Mouse (Mus musculus) stomach, embryonic 15.5 days (tissue): ENCODE results near the gene Adarb1. TPM values are rescaled to one million over a fixed set of nuclear protein-coding genes. Genes with fewer than 3 reads are reported as not detected.

ENCODE experiments used
- ATAC-seq: fragments of 200-750 bp; cut with Nextera tagmentation; 2 replicates; pipeline ENCODE4 v1.8.0; 2017; ENCODE audit warnings: low read depth, moderate number of reproducible peaks, moderate TSS enrichment; ENCODE audit not compliant: insufficient read depth, low FRiP score
- H3K27ac ChIP-seq: fragments of 300-500 bp; sonication (generic); 2 replicates; pipeline ENCODE4 v1.5.1; 2015; ENCODE audit warnings: mild to moderate bottlenecking, inconsistent platforms
- H3K27me3 ChIP-seq: fragments of 300-500 bp; sonication (generic); replicated peaks from 2 replicates; pipeline ENCODE4 v1.6.1; 2015; ENCODE audit warnings: inconsistent platforms
- H3K36me3 ChIP-seq: fragments of 300-500 bp; sonication (generic); 2 replicates; pipeline ENCODE4 v1.6.1; 2015; ENCODE audit warnings: inconsistent platforms
- H3K4me1 ChIP-seq: fragments of 300-500 bp; sonication (generic); 2 replicates; pipeline ENCODE4 v1.6.1; 2015; ENCODE audit warnings: inconsistent platforms
- H3K4me2 ChIP-seq: fragments of 300-500 bp; sonication (generic); 2 replicates; pipeline ENCODE4 v1.6.1; 2015; ENCODE audit warnings: mild to moderate bottlenecking, inconsistent platforms
- H3K4me3 ChIP-seq: fragments of 300-500 bp; sonication (generic); replicated peaks from 2 replicates; pipeline ENCODE4 v1.5.1; 2015; ENCODE audit warnings: inconsistent platforms
- H3K9ac ChIP-seq: fragments of 300-500 bp; sonication (generic); 2 replicates; pipeline ENCODE4 v1.6.1; 2015; ENCODE audit warnings: inconsistent platforms
- H3K9me3 ChIP-seq: fragments of 300-500 bp; sonication (generic); 2 replicates; pipeline ENCODE4 v1.6.1; 2016; ENCODE audit warnings: inconsistent platforms
- WGBS: fragments of 180-500 bp; shearing (Covaris S2); methylation state at CpG from one replicate; pipeline ENCODE4 v1.1.7; 2015; 5-methylcytosine and 5-hydroxymethylcytosine counted together
- polyA plus RNA-seq: library from polyadenylated mRNA; unstranded; fragments of >200 nt; fragmentation: Nextera tagmentation; extraction: Ambion mirVana; gene quantifications from 2 replicates; pipeline ENCODE4 v1.2.1, GENCODE M21; 2015

Gene Adarb1
- polyA plus RNA-seq, 1 experiment from 2014 or later = 7.2 TPM

DNA sequence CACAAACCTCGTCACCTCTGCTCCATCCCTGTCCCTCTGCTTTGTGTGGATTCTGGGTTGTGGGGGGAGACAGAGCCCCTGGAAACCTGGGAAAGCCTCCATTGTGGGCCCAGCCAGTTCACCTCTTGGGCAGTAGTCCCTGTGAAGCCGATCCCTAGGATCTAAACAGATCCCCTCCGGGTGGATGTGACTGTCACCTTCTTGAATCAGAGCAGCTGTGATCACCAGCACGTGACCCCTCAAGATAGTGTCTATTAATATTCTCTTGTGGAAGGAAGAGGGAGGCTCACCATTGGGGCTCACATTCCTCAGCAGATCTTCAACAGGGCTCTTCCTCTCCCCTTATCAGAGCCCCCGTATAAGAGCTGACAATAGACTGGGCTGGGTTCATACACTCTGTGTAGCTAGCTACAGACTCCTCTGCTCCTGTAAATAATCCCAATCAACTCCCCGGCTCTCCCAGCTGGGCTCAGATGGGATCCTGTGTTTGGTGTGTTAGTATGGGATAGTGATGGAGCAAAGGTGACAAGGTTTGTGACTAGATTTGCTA is 30.7 kb upstream of the Adarb1 start:
- H3K4me1 ChIP-seq = peaks cover 6% of the 10 kb centered on the region
- H3K36me3 ChIP-seq = no peaks in the 10 kb centered on the region
- no peak overlapping the region for H3K4me3 ChIP-seq
- H3K9me3 ChIP-seq = no peaks in the 10 kb centered on the region
- peak overlapping the region; percentile 55 for H3K4me2 ChIP-seq
- no peak overlapping the region for H3K9ac ChIP-seq
- ATAC-seq = no peak
- H3K27ac ChIP-seq = peak overlapping the region; percentile 40
- no peaks in the 10 kb centered on the region for H3K27me3 ChIP-seq
- 34% methylated on average over 6 of the region's 6 CpGs for WGBS

DNA sequence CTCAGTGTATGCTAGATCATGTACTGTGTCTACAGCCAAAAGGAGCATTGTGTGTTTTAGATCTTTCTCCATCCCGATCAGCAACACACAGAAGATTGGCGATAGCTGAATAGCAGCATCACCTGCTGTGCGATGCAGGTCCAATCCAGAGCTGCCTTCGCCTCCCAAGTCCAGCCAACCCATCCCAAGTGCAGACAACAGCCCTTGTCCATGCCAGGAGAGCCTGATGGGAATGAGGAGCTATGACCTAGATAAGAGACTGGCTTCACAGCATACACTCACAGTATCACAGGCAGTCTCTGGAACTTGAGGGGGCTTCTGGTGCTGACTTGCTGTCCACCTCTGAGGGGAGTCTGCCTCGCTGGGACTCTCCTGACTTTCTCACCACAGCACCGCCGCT is 30.1 kb upstream of the Adarb1 start:
- Histone ChIP-seq H3K27ac (no peak overlapping the region), H3K4me1 (peaks cover 6% of the 10 kb centered on the region), H3K4me2 (no peak overlapping the region), H3K27me3 (no peaks in the 10 kb centered on the region), H3K4me3 (no peak overlapping the region), H3K9me3 (no peaks in the 10 kb centered on the region), H3K36me3 (no peaks in the 10 kb centered on the region), H3K9ac (no peak overlapping the region)
- 82% methylated on average over 7 of the region's 7 CpGs for WGBS
- no peak for ATAC-seq

DNA sequence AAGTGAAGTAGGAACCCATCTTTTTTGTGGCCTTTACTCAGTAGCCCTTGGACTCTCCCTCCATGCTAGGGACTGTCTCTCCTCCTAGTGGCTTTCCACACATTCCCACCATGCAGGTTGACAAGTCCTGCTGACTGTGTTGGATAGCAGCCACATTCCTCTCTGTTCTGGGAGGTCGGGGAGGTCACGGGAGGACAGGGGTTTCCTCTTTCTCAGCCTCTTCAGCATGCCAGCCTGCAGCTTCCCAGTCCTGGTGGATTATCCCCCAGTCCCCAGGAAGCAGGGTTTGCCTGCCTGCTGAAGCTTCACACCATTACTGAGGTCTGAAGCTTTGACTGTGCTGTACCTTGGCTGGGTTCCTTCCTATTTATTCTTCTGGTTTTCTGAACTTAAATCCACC is 29.7 kb upstream of the Adarb1 start:
- Histone ChIP-seq H3K9me3 (no peaks in the 10 kb centered on the region), H3K4me3 (no peak overlapping the region), H3K9ac (no peak overlapping the region), H3K36me3 (no peaks in the 10 kb centered on the region), H3K27ac (no peak overlapping the region), H3K27me3 (no peaks in the 10 kb centered on the region), H3K4me1 (peaks cover 6% of the 10 kb centered on the region), H3K4me2 (no peak overlapping the region)
- 10% methylated on average over 2 of the region's 2 CpGs for WGBS
- no peak for ATAC-seq

DNA sequence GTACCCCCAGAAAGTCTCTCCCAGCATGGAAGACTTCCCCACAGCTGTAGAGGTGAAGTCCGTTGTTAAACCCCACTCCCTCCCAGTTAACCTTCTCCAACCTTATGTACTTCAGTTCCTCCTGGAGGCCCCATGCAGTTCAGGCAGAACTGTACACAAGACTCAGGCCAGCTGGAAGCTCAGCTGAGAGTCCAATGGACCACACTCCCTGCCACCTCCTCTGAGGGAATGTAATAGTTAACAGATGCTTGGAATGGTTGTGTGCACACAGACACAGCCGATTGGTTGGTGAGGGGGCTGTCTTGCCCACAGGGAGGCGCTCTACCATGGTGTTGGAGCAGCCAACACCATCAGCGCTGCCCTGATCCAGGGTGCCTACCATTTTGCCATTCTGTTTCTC is 24.2 kb upstream of the Adarb1 start:
- no peaks in the 10 kb centered on the region for H3K36me3 ChIP-seq
- H3K27me3 ChIP-seq = no peaks in the 10 kb centered on the region
- no peak overlapping the region for H3K27ac ChIP-seq
- H3K9ac ChIP-seq = no peak overlapping the region
- peaks cover 11% of the 10 kb centered on the region for H3K4me1 ChIP-seq
- no peaks in the 10 kb centered on the region for H3K9me3 ChIP-seq
- H3K4me2 ChIP-seq = no peak overlapping the region
- 80% methylated on average over 4 of the region's 4 CpGs for WGBS
- no peak for ATAC-seq
- H3K4me3 ChIP-seq = no peak overlapping the region

DNA sequence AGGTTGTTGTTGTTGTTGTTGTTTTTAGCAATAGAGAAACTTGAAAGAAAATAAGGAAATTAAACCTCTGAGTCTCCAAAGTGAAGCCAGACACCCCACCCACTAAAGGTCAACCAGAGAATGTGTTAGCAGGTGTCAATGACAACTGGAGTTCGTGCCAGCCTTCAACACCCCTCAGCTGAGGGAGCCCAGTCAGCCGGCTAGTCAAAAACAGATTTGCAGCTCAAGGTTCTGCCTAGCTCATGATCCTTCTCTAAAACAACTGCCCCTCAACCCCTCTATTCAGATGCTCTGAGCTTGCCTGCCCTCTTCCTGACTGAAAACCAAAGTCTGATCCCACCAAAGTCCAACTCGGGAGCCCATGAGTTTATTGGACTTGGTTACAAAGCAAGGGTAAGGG is 23.7 kb upstream of the Adarb1 start:
- no peaks in the 10 kb centered on the region for H3K27me3 ChIP-seq
- H3K4me3 ChIP-seq = no peak overlapping the region
- no peak overlapping the region for H3K9ac ChIP-seq
- H3K9me3 ChIP-seq = no peaks in the 10 kb centered on the region
- ATAC-seq = no peak
- no peak overlapping the region for H3K27ac ChIP-seq
- peaks cover 11% of the 10 kb centered on the region for H3K4me1 ChIP-seq
- no peaks in the 10 kb centered on the region for H3K36me3 ChIP-seq
- WGBS = 64% methylated on average over 3 of the region's 3 CpGs
- no peak overlapping the region for H3K4me2 ChIP-seq

DNA sequence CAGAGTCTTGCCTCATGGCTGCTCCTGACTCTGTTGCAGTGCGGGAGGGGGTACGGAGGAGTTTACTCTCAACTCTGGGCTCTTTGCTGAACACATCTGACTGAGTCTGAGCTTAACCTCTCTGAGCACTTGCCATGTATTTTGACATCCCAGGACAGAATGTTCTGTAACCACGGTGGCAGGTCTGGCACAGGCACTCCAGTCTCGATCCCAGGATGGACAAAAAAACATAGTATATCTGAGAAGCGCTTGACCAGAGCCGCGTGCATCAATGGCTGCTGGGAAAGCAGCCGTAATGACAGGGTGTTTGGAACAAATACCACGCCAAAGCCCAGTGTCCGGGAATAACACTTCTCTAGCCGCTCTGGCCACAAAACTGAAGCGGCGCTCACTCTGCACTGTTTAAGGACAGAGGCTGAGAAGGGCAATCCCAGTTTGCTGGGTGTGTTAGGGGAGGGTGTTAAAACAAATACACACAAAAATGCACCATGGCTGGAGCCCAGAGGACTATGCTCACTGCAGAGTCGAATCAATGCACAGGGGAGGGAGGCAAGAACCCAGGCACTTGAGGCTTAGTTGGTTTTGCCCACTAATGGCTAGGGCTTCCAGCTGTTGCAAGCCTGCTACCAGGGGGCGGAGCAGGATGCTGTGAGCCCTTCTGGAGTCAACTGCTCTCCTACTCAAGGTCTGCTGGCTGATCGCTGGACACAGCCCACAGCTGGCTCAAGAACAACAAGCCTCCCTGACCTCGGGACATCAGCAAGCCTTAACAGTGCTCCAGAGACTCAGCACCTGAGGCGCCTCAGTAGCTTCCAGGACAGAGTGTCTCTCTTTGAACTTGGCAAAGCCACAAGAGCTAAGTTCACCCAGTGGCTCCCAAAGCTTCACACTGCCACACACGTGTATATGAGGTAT is 23.0 kb upstream of the Adarb1 start:
- H3K4me1 ChIP-seq = peaks cover 11% of the 10 kb centered on the region
- 49% methylated on average over 19 of the region's 19 CpGs for WGBS
- H3K9ac ChIP-seq = no peak overlapping the region
- no peaks in the 10 kb centered on the region for H3K9me3 ChIP-seq
- H3K27me3 ChIP-seq = no peaks in the 10 kb centered on the region
- H3K4me3 ChIP-seq = no peak overlapping the region
- H3K27ac ChIP-seq = 0 out of 2 replicates have a peak overlapping the region, but pooled peaks have one; percentile 6
- no peaks in the 10 kb centered on the region for H3K36me3 ChIP-seq
- 0 out of 2 replicates have a peak overlapping the region, but pooled peaks have one; percentile 14 for H3K4me2 ChIP-seq
- ATAC-seq = peak; percentile 47; the same call in 1 of the 2 replicates

DNA sequence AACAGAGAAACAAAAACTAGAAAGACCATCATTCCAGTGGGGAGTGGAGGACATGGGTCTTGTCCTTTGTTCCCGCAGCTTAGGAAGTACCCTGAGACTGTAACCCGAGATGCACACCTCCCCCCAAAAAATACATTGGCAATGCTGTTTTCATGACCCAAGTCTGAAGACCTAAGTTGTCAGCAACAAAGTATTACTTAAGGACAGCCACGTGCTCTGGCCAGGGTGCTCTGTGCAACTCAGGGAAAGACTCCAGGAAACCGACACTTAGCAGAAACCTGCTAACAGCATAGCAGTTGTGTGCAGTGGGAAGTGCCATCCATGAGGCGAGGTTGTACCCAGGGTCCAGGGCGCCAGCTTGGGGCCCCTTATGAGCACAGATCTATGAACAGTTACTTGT is 22.2 kb upstream of the Adarb1 start:
- Histone ChIP-seq H3K27me3 (no peaks in the 10 kb centered on the region), H3K4me3 (no peak overlapping the region), H3K4me2 (no peak overlapping the region), H3K36me3 (no peaks in the 10 kb centered on the region), H3K9me3 (no peaks in the 10 kb centered on the region), H3K9ac (no peak overlapping the region), H3K4me1 (peaks cover 11% of the 10 kb centered on the region), H3K27ac (0 out of 2 replicates have a peak overlapping the region, but pooled peaks have one; percentile 6)
- ATAC-seq = no peak
- WGBS = 45% methylated on average over 6 of the region's 6 CpGs

DNA sequence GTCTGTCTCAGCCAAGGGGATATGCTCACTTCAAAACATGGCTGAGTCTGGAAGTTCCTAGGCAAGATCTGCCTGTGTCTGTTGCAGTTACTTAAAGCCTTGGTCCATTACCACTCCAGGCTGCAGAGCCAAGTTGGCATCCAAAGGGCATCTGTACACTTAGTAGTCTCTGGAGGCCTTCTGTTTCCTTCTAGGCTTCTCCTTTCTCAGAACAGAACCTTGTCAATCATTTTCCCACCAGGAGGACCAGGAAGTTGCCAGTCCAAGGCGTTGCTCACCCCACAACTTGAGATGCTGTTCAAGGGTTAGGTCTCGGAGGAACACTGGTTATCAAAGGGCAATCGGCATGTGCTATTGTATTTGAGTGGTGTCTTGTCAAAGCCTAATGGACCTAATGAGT is 21.0 kb upstream of the Adarb1 start:
- no peak for ATAC-seq
- Histone ChIP-seq H3K27me3 (no peaks in the 10 kb centered on the region), H3K36me3 (no peaks in the 10 kb centered on the region), H3K27ac (no peak overlapping the region), H3K4me3 (no peak overlapping the region), H3K9me3 (no peaks in the 10 kb centered on the region), H3K9ac (no peak overlapping the region), H3K4me2 (no peak overlapping the region), H3K4me1 (peaks cover 16% of the 10 kb centered on the region)
- WGBS = 83% methylated on average over 3 of the region's 3 CpGs

DNA sequence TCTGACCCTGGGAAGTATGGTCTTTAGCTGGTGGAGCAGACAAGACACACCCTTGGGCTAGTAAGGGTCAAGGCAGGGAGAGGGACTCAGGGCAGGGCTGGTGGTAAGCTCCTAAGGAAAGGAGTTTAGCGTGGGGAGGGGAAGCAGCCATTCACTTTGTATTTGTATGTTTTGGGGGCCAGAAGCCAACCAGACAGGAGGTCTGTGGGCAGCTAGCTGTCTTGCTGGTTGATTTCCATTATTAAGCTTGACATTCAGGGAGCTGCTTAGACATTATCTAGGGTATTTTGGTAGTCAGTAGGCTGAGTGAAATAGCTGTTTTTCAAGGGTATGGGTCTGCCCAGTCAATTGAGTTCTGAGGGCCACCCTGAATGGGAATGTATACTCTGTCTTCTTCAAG is 20.0 kb upstream of the Adarb1 start:
- Histone ChIP-seq H3K9me3 (no peaks in the 10 kb centered on the region), H3K4me1 (peaks cover 16% of the 10 kb centered on the region), H3K36me3 (no peaks in the 10 kb centered on the region), H3K9ac (no peak overlapping the region), H3K4me2 (no peak overlapping the region), H3K27me3 (no peaks in the 10 kb centered on the region), H3K4me3 (no peak overlapping the region), H3K27ac (no peak overlapping the region)
- WGBS = 53% methylated on average over 1 of the region's 1 CpGs
- no peak for ATAC-seq

DNA sequence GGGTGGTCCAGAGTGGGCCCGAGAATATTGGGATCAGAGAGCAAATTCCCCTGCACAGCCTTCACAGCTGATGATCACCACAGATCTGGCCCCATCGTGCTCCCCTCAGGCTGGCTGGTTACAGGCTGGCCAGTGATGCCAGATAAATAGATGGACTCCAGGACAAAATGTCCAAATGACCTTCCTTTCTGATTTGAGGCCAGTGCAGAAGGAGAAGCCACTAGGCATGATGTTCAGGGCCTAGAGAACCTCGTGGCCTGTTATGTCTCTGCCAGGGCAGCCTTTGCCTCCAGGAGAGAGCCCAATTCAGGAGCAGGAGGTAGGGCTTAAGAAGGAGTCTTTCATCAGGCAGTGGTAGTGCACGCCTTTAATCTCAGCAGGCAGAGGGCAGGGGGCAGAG is 17.3 kb upstream of the Adarb1 start:
- Histone ChIP-seq H3K4me3 (no peak overlapping the region), H3K4me2 (no peak overlapping the region), H3K4me1 (peaks cover 5% of the 10 kb centered on the region), H3K36me3 (no peaks in the 10 kb centered on the region), H3K27me3 (no peaks in the 10 kb centered on the region), H3K27ac (no peak overlapping the region), H3K9ac (no peak overlapping the region), H3K9me3 (no peaks in the 10 kb centered on the region)
- 65% methylated on average over 4 of the region's 4 CpGs for WGBS
- no peak for ATAC-seq

DNA sequence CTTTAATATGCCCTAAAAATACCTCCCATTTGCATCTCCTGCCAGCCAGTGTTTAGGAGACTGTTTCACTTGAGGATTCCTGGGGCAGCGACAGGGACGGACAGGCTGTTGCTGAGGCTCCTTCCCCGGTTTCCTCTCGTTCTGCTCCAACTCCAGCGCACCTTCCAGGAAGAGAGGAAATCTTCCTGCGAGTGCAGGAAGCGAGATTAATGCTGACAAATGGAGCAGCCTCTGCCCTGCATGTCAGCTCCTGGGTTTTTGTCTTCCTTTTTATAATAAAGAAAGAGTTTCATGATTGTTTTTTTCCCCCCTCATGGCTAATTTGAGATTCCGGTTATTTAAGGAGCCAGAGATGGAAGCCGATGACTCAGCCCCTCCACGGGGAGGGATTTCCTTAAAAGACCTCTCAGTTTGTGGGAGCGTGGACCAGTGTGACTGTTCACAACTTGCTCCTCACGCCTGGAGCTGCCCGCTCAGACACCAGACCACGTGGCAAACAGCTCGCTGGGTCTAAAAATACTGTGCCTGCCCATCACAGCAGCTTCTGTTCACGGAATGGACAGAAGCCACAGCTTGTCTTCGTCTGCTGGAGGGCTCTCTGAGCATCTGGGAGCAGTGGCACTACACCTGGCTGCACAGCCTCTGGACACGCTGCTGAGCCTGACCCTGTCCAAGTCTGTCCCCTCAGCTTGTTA is 16.5 kb upstream of the Adarb1 start:
- H3K9me3 ChIP-seq = no peaks in the 10 kb centered on the region
- no peaks in the 10 kb centered on the region for H3K27me3 ChIP-seq
- H3K4me2 ChIP-seq = peak overlapping the region; percentile 11
- no peak for ATAC-seq
- 34% methylated on average over 18 of the region's 18 CpGs for WGBS
- peak overlapping the region; percentile 42; the same call in 1 of the 2 replicates for H3K27ac ChIP-seq
- H3K4me1 ChIP-seq = peaks cover 5% of the 10 kb centered on the region
- H3K9ac ChIP-seq = no peak overlapping the region
- H3K4me3 ChIP-seq = no peak overlapping the region
- no peaks in the 10 kb centered on the region for H3K36me3 ChIP-seq

DNA sequence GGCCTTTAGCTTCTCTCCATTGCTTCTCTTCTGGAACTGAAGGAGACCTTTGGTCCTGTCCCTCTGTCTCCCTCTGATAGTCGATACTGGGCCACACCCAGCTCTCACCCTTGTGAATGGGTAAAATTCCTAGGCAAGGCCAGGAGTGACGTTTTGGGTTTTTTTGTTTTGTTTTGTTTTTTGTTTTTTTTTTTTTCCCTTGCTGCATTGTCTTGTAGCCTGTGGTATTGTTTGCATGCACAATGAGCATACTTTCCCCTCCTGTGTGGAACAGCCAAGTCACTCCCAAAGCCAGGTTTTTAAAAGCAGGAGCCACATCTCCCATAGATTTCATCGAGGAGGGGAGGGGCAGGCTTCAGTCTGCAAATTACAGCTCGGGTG is 16.0 kb upstream of the Adarb1 start:
- Histone ChIP-seq H3K27ac (no peak overlapping the region; the same call in 1 of the 2 replicates), H3K4me3 (no peak overlapping the region), H3K27me3 (no peaks in the 10 kb centered on the region), H3K9ac (no peak overlapping the region), H3K4me1 (peaks cover 5% of the 10 kb centered on the region), H3K9me3 (no peaks in the 10 kb centered on the region), H3K36me3 (no peaks in the 10 kb centered on the region), H3K4me2 (peak overlapping the region; percentile 11; the same call in 1 of the 2 replicates)
- no peak for ATAC-seq
- WGBS = 38% methylated on average over 4 of the region's 4 CpGs
